Mouse (Mus musculus) small intestine, adult 2 months (tissue): ENCODE results near the gene Exoc6. TPM values are rescaled to one million over a fixed set of nuclear protein-coding genes. Genes with fewer than 3 reads are reported as not detected.
A peak's percentile ranks its signal among the peaks of the same experiment; 100 is the strongest.

Experiments used
- H3K27ac ChIP-seq: fragments of 200-500 bp; 2 replicates; pipeline ENCODE4 v1.5.1; 2012; ENCODE audit warnings: low read depth, low read length, control low read depth, inconsistent platforms; ENCODE audit not compliant: insufficient read depth
- H3K27me3 ChIP-seq: fragments of 200-500 bp; 2 replicates; pipeline ENCODE4 v1.6.1; 2012; ENCODE audit warnings: mild to moderate bottlenecking, moderate library complexity, low read length, inconsistent platforms; ENCODE audit not compliant: control insufficient read depth, insufficient read depth
- H3K36me3 ChIP-seq: fragments of 200-500 bp; 2 replicates; pipeline ENCODE4 v1.6.1; 2012; ENCODE audit warnings: mild to moderate bottlenecking, low read length, control low read depth, inconsistent platforms; ENCODE audit not compliant: control insufficient read depth, insufficient read depth
- H3K4me1 ChIP-seq: fragments of 200-500 bp; 2 replicates; pipeline ENCODE4 v1.6.1; 2012; ENCODE audit warnings: low read length, inconsistent platforms, mixed read lengths; ENCODE audit not compliant: control insufficient read depth, insufficient read depth, insufficient read length
- H3K4me3 ChIP-seq: fragments of 200-500 bp; 2 replicates; pipeline ENCODE4 v1.5.1; 2012; ENCODE audit warnings: low read depth, mild to moderate bottlenecking, control low read depth, inconsistent platforms, low read length, moderate library complexity
- CTCF ChIP-seq: fragments of 200-500 bp; IDR thresholded peaks from 2 replicates; pipeline ENCODE4 v1.5.1; 2012; ENCODE audit warnings: low read depth, mild to moderate bottlenecking, control low read depth, inconsistent platforms, low read length, moderate library complexity, mixed read lengths; ENCODE audit not compliant: insufficient replicate concordance, insufficient read length; ENCODE audit errors: extremely low read depth
- POLR2A ChIP-seq: fragments of 200-500 bp; IDR thresholded peaks from 2 replicates; pipeline ENCODE4 v1.6.1; 2012; ENCODE audit warnings: low read depth, mild to moderate bottlenecking, control low read depth, inconsistent platforms, low read length, moderate library complexity
- WGBS: fragments of 180-500 bp; shearing (Covaris S2); methylation state at CpG from one replicate; pipeline ENCODE4 v1.1.7; 2018; 5-methylcytosine and 5-hydroxymethylcytosine counted together
- polyA plus RNA-seq: library from polyadenylated mRNA; depleted of rRNA; stranded (reverse); fragments of >200 nt; gene quantifications from 2 replicates; pipeline ENCODE4 v1.2.3, GENCODE M21; 2012

The Exoc6 gene
- polyA plus RNA-seq, 1 experiment = 5.3 TPM

DNA sequence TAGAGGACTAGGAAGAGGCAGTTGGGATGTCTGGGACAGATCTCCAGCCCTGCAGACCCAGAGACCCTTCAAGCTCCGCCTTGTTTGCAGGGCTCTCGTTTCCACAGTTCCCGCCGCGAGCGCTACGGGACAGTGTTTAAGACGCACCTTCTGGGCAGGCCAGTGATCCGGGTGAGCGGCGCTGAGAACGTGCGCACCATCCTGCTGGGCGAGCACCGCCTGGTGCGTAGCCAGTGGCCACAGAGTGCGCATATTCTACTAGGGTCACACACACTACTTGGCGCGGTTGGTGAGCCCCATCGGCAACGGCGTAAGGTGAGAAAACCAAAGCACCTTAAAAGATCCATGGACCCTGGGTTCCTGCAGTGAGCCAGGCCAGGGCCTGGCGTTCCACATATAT, 136.1 kb downstream of the Exoc6 start:
- TF ChIP-seq CTCF (no peak), POLR2A (no peak)
- no peak overlapping the region for H3K4me3 ChIP-seq
- no peaks in the 10 kb centered on the region for H3K27me3 ChIP-seq
- H3K36me3 ChIP-seq = peaks cover 19% of the 10 kb centered on the region
- 58% methylated on average over 23 of the region's 23 CpGs for WGBS
- no peak overlapping the region for H3K27ac ChIP-seq
- H3K4me1 ChIP-seq = no peaks in the 10 kb centered on the region

DNA sequence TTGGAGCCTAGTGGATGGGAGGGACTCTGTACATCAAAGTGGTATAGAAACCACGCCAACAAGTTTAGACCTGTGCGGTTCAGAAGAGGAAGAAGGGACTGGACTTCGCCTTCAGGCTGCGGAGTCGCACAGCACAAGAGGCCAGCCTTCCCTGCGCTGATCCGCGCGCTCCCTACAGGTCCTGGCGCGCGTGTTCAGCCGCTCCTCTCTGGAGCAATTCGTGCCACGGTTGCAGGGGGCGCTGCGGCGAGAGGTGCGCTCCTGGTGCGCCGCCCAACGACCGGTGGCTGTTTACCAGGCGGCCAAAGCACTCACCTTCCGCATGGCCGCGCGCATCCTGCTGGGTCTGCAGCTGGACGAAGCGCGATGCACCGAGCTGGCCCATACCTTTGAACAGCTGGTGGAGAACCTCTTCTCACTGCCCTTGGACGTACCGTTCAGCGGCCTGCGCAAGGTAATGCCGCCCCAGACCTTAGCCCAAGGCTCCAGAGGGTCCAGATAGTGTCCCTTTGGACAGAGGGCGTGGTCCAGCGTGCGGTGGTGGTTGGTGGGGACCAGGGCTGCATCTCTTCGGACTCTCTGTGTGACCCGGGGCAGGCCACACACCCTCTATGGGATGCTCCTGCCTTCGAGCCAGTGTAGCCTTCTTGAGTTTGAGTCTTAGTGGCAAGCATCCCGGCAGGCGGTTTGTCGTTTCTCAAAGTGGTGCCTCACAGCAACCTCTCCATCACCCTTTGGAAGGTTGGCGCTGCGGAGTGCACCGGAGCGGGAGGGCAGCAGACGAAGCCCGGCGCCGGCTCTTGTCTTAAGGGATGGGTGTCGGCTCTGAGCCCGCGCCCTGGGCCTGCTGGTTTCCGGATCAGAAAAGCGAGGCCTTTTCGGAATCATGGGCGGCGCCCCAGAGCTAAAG, 137.0 kb downstream of the Exoc6 start:
- H3K4me1 ChIP-seq = no peaks in the 10 kb centered on the region
- 33% methylated on average over 62 of the region's 62 CpGs for WGBS
- H3K27ac ChIP-seq = no peak overlapping the region
- no peaks in the 10 kb centered on the region for H3K27me3 ChIP-seq
- H3K4me3 ChIP-seq = no peak overlapping the region
- no peak for TF ChIP-seq CTCF
- no peak for TF ChIP-seq POLR2A
- H3K36me3 ChIP-seq = peaks cover 19% of the 10 kb centered on the region

DNA sequence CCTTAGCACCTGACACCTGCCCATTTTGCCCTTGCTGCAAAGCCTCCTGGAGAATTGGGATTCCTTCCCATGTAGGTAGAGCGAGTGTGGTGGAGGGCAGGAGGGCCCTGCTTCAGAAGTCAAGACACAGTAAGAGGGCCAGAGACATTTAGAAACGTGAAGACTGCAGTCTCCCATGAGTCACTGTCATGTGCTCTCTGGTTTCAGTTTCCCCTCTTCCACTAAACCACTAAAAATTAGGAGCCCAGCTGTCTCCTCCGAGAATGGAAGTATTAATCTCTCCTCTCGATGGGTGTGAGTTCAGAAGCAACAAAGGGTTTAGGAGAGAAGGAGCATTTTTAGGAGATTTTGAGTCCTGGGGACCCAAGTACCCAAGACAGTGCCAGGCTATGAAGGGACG, 139.3 kb downstream of the Exoc6 start:
- TF ChIP-seq CTCF (no peak), POLR2A (no peak)
- 61% methylated on average over 5 of the region's 5 CpGs for WGBS
- Histone ChIP-seq H3K4me1 (no peaks in the 10 kb centered on the region), H3K27me3 (peaks cover 10% of the 10 kb centered on the region), H3K36me3 (peaks cover 5% of the 10 kb centered on the region), H3K4me3 (no peak overlapping the region), H3K27ac (no peak overlapping the region)

DNA sequence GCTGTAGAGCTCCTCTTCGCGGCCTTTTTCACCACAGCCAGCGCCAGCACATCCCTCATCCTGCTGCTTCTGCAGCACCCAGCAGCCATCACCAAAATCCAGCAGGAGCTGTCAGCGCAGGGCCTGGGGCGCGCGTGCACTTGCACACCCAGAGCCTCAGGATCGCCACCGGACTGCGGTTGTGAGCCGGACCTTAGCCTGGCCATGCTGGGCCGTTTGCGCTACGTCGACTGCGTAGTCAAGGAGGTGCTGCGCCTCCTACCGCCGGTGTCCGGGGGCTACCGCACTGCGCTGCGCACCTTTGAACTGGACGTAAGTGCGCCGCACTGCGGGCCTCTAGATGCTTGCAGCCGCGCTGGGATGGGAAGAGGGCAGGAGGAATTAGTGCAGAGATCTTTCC, 140.5 kb downstream of the Exoc6 start:
- Histone ChIP-seq H3K27me3 (peaks cover 12% of the 10 kb centered on the region), H3K27ac (no peak overlapping the region), H3K36me3 (peaks cover 2% of the 10 kb centered on the region), H3K4me1 (no peaks in the 10 kb centered on the region), H3K4me3 (no peak overlapping the region)
- 15% methylated on average over 29 of the region's 29 CpGs for WGBS
- TF ChIP-seq CTCF (no peak), POLR2A (no peak)

DNA sequence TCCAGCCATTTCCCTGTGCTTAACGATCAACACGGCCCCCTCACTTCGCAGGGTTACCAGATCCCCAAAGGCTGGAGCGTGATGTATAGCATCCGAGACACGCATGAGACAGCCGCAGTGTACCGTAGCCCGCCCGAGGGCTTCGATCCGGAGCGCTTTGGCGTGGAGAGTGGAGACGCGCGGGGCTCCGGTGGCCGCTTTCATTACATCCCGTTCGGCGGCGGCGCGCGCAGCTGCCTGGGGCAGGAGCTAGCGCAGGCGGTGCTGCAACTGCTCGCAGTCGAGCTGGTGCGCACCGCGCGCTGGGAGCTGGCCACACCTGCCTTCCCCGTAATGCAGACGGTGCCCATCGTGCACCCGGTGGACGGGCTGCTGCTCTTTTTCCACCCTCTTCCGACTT, 142.7 kb downstream of the Exoc6 start:
- Histone ChIP-seq H3K27me3 (peaks cover 33% of the 10 kb centered on the region), H3K4me1 (no peaks in the 10 kb centered on the region), H3K4me3 (peak overlapping the region; percentile 10), H3K27ac (no peak overlapping the region), H3K36me3 (no peaks in the 10 kb centered on the region)
- TF ChIP-seq POLR2A (no peak), CTCF (no peak)
- WGBS = 4% methylated on average over 40 of the region's 40 CpGs

DNA sequence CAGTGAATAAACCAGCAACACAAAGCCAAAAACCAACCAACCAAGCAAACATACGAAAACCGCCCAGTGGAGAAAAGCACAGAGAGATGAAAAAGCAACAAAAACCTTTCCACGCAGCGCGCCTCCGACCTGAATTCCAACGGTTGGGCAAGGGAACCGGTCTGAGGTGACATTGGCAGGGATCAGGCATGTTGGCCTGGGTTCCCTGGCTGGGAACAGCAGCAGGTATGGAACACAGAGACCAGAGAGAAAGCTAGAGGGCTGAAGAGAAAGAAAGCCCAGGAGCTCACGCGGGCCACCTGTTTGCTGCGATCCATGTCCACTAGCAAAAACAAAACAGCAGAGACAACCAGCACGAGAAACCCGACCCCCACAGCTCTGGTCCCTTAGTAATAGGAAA, 144.9 kb downstream of the Exoc6 start:
- H3K36me3 ChIP-seq = no peaks in the 10 kb centered on the region
- H3K4me3 ChIP-seq = no peak overlapping the region
- peaks cover 46% of the 10 kb centered on the region for H3K27me3 ChIP-seq
- H3K27ac ChIP-seq = no peak overlapping the region
- no peaks in the 10 kb centered on the region for H3K4me1 ChIP-seq
- TF ChIP-seq CTCF = no peak
- 58% methylated on average over 13 of the region's 13 CpGs for WGBS

DNA sequence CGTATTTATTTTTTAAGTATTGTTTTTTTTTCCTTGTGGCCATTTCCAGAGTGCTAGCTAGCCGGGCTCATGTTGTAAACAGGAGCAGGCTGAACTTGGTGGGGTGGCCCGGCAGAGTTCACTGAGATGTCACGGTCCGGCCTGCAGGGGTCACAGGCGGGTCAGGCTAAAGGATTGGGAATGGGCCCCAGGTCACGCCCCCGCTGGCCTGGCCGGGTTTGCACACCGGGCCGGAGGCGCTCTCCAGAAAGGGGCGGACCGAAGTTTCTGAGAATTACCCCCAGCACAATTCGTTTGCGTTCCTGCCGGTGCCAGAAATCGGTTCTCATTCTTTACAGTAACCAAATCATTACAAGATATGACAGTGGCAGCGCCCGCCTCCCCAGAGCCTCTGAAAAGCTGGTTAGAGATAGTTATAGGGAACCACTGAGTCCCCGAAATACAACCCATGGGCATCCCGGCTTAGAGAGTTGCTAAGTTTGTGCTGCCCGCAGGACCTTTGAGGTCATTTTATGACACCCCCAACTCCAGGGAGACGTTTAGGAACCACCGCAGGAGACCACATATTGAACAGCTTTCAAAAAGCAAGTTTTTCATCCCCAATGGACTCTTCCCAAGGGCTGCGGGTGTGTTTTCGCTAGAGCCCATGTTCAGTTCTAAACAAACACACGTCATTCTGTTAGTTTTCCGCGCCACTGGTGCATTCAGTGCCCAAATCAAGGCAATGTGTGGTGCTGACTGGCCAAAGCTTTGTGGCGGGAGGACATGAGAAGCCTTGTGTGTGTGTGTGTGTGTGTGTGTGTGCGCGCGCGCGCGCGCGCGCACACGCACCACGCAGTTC, 145.8 kb downstream of the Exoc6 start:
- no peaks in the 10 kb centered on the region for H3K4me1 ChIP-seq
- H3K36me3 ChIP-seq = no peaks in the 10 kb centered on the region
- H3K27me3 ChIP-seq = peaks cover 51% of the 10 kb centered on the region
- TF ChIP-seq CTCF (no peak), POLR2A (no peak)
- H3K27ac ChIP-seq = no peak overlapping the region
- no peak overlapping the region for H3K4me3 ChIP-seq
- WGBS = 7% methylated on average over 42 of the region's 42 CpGs
